Mouse (Mus musculus): ENCODE results near the gene Btbd2.

The Btbd2 gene

DNA sequence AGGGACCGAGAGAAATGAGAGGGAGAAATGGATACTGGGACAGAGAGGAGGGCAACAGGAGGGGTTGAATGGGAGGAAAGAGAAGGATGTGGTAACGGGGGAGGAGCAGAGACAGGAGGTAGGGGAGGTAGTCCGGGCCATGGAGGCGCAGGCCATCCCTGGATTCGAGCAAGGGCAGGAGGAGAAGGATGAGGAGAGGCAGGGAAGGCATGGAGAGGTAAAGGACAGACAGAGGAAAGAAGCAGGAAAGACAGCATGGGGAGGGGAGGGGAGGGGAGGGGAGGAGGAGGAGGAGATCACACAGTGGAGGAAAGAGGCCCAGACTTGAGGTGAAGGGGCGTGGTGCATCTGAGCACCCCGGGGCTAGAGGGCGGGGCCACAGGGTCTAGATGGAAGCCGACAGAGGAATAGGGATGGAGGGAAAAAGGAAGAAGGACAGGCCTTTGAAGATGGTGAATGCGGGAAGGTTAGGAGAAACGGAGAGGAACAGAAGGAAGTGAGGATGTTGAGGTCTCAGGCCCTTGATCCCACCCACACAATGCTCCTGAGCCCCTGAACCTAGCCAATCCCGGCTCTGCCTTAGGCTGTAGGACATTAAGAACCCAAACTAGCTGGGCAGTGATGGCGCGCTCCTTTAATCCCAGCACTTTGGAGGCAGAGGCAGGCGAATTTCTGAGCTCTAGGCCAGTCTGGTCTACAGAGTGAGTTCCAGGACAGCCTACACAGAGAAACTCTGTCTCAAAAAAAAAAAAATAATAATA is at the start of gene Btbd2:
Gene Btbd2 (minus strand): TSS at position 209 of the 761 bp plus-strand sequence.
- DNase-seq (ENCODE audit: inconsistent age in 2 of 2, low spot score in 1 of 2) = no peak

DNA sequence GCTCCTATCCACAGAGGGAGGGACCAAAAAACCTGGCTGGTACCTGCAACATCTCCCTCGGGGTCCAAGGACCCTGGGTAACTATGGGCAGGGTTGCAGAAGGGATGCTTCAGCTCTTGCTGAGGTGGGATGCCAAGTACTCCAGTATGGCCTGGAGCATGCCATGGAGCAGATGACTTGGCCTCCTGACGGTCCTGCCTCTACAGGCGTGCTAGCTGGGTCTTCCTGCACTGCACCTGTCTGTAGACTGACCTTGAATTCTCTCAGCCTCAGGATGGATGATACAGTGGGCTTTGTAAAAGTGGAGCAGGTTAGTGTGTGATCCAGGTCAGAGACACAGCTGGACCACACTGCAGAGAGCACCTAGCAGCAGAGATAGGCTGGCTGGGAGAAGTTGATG is 48.6 kb upstream of the Btbd2 start:
- DNase-seq (ENCODE audit: inconsistent age in 2 of 2, low spot score in 1 of 2) = no peak

DNA sequence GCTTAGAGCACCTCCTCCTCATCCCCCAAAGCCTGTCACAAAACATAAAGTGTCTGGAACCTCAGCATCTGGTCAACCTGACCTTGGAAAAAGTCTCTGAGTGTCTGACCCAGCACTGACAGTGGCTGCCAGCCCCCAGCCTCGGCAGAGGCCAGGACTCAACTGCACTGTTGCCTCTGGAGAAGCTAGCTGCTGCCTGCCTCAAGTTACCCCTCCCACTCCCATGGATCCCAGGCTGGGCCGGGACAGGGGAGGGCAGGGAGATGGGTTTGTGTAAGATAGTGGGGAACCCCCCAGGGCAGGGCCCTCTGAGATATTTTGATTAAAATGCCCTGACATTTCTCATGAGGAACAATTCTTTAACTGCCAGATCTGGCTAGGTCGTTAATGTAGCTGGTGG is 48.2 kb upstream of the Btbd2 start:
- DNase-seq (ENCODE audit: inconsistent age in 2 of 2, low spot score in 1 of 2) = no peak

DNA sequence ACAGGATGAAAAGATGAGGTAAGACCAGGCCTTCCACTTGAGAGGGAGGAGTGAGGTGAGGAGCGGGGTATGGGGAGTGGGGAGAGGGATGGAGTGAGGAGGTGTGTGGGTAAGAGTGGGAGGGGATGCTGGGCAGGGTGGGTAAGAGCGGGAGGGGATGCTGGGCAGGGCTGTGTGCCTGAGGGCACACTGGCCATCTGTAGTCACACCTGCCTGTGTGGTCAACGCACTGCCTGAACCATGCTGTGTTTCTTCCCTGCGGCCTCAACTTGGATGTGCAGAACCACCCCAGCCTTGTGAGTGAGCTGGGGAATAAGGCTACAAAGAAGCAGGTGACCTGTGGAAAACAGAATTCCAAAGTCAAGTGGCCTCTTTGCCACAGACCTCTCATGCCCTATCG is 47.5 kb upstream of the Btbd2 start:
- no peak for DNase-seq (ENCODE audit: inconsistent age in 2 of 2, low spot score in 1 of 2)

DNA sequence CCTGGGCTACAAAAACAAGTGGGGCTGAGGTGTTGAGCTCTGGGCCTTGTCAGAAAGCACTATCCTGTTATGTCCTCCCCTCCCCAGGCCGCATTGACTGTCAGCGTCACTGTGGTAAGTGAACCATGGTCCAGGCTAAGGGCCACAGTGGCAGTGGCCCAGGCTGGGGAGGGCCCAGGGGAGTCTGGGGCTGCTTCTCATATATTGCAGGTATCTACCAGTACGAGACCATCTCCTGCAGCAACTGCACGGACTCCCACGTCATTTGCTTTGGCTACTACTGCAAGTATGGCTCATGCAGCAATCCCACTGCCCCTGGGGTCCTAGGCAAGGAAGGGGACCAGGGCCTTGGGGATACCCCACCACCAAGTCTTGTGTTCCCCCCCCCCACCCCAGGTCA is 46.8 kb upstream of the Btbd2 start:
- no peak for DNase-seq (ENCODE audit: inconsistent age in 2 of 2, low spot score in 1 of 2)

DNA sequence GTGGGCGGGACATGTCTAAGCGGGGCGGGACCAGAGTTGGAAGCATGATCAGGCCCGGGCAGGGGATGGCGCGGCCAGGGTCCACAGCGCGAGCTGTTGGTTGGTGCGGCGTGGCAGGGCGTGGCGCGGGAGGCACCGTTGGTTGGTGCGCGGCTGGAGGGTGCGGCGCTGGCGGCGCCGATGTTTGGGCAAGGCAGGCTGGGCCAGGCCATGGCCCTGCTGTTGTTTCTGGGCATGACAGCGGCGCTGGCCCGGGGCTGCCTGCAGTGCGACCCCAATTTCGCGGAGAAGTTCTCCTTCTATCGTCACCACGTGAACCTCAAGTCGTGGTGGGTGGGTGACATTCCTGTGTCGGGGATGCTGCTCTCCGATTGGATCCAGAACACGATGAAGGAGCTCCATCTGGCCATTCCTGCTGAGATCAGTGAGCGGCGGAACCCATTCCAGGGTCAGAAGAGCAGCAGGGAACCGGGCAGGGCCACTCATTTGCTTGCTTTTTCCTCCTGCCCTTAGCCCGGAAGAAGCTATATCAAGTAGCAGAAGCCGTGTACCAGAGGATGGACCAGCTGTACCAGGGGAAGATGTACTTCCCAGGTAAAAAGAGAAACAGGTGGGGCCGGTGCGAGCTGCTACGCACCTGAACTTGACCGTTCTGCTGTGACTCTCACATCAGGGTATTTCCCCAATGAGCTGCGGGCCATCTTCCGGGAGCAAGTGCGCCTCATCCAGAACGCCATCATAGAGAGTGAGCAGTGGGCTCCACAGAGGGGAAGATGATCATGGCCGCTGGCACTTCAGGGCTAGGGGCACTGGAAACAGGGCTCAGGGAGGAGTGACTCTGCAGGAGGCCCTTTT is 45.9 kb upstream of the Btbd2 start:
- peak; percentile 98 to 99 for DNase-seq (ENCODE audit: inconsistent age in 2 of 2, low spot score in 1 of 2)

DNA sequence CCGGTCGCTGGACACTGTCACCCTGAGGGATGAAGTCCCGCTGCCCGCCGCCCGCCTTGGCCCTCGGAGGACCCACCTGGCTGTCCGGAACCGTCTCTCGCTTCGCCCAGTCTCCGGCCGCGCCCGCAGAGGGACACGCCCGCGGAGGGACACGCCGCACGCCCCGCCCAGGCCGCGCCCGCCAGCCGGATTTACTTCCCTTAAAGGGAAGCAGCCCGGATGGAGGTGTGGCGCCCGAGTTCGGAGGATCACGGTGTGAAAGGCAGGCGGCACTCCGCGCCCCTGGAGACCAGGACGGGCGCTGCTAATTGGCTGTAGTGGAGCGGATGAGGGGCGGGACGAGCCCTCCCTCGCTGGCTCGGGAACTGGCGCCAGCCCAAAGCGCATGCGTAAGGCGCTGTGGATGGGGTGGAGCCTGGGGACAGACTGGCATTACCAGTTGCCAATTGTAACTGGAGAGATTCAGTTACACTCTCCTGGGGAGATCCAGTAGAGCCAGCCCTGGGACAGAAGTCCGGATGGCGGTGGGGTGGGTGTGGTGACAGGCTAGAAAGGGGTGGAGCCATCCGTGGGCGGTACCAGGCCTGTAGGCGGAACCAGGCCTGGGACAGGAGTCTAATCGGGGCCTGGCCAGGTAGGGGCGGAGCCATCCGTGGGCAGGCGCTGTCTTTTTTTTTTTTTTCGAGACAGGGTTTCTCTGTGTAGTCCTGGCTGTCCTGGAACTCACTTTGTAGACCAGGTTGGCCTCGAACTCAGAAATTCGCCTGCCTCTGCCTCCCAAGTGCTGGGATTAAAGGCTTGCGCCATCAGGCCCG is 45.1 kb upstream of the Btbd2 start, which contains the start of the genes Mob3a and Izumo4:
Gene Mob3a (minus strand): TSS at position 257 of the 815 bp plus-strand sequence.
Gene Izumo4 (plus strand): TSS at position 464 of the 815 bp plus-strand sequence.
- peak; percentile 100 for DNase-seq (ENCODE audit: inconsistent age in 2 of 2, low spot score in 1 of 2)

DNA sequence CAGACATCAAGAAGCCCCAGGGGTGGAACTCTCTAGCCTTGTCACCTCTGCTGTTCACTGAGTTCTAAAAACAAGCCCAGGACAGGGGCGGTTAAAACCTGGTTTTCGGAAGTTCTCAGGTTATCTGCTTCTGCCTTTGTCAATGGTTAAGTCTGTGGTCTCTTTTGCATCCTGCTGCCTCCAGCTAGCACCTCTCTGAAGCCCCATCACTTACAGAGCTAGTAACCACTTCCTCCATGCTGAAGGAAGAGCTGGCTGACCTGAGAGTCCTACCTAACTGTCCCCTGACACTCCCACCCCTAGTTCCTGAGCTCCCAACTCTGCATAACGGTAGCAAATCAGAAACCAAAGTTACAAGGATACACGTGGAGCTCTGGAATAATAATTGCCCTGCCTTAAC is 43.9 kb upstream of the Btbd2 start:
- no peak for DNase-seq (ENCODE audit: inconsistent age in 2 of 2, low spot score in 1 of 2)

DNA sequence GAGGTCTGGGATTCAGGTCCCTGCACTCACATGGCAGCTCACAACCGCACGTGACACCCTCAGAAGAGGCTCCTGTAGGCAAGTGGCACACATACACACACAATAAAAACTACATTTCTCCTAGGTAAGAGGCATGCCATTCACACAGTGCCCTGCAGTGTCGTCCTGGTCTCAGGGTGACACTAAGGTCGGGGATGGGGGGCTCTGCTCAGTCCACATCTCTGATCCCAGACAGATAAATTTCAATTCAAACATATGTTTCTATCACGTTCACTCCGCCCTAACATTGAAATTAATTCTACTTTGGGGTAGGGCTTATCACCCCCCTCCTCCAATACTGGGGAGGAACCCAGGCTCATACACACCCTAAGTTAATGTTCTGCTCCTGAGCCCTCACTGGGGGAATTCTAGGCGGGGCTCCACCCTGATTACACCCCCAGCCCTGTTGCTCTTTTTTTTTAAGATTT is 43.2 kb upstream of the Btbd2 start:
- DNase-seq (ENCODE audit: inconsistent age in 2 of 2, low spot score in 1 of 2) = no peak

DNA sequence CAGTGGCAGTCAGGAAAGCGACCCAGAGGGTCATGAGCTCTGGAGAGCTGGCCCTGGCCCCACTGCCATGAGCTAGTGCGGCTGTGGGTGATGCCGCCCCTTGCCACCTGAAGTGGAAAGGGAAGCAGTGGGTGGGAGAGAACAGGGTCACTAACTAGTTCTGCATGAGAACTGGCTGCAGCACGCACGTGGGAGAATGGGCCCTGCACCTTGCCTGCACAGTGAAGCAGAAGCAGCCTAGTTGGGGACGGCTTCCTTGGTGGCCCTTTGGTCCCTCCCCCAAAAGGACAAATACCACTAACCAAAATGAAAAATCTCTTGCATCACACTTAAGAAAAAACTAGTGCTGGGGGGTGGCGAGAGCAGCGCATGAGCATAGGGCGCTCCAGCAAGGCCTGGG is 41.7 kb upstream of the Btbd2 start:
- no peak for DNase-seq (ENCODE audit: inconsistent age in 2 of 2, low spot score in 1 of 2)

DNA sequence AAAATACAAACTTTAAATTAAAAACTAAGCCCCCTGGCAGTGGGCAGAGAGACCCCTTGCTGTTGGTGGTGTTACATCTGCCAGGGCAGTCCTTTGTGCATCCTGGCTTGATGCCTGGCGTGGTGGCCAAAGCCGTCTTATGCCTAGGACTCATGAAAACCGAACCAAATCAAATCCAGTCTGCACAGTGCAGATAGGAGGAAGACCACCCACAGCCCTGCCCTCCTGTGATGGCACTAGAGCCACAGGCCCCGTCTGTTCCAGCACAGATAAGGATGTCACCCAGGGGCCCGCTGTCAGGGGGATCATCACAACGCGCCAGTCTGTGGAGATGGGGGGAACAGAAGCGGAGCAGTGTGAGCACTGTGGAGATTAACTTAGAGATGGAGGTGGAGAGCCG is 40.9 kb upstream of the Btbd2 start:
- DNase-seq (ENCODE audit: inconsistent age in 2 of 2, low spot score in 1 of 2) = no peak

DNA sequence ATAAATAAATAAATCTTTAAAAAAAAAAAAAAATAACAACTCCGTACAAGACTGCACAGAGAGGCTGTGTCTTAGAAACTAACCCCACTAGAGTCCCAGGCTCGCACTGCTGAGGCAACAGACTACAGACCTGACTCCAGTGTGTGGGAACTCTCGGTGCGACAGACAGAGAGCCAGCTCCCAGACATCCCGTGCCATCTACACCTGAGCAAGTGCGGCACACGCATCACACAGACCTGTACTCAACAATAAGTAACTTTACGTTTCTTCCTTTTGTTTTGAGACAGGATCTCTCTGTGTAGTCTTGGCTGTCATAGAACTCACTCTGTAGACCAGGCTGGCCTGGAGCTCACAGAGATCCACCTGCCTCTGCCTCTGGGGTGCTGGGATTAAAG is 40.5 kb upstream of the Btbd2 start:
- no peak for DNase-seq (ENCODE audit: inconsistent age in 2 of 2, low spot score in 1 of 2)

DNA sequence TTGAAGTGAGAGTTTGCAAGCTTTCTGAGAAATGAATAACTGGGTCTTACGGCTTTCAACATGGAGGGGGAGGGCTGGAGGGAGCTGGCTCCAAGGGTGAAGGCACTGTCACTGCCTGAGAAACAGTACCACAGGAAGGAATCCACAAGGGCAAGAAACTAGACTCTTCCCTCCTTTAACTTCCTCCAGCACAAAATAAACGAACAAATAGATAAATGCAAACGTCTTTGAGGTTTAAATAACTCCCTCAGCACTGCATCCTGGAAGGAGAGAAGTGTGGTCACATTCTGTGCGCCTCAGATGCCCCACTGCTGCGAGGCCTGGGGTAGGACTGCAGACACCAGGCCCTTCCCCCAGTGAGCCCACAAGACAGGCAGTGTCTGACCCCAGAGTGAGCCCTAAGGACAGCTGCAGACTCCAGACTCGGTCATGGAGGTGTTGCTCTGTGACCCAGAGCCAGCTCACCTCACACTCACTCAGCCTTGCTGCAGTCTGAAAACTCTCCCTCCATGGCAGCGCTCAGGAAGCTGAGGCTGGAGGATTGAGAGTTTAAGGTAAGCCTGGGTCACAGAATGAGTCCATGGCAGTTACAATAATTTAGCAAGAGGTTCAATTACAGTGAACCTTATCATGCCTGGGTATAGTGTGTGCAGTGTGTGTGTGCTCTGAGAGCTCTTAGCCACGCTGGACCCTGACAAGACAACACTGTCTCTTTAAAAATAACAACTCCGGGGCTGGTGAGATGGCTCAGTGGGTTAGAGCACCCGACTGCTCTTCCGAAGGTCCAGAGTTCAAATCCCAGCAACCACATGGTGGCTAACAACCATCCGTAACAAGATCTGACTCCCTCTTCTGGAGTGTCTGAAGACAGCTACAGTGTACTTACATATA is 39.9 kb upstream of the Btbd2 start:
- DNase-seq (ENCODE audit: inconsistent age in 2 of 2, low spot score in 1 of 2) = no peak

DNA sequence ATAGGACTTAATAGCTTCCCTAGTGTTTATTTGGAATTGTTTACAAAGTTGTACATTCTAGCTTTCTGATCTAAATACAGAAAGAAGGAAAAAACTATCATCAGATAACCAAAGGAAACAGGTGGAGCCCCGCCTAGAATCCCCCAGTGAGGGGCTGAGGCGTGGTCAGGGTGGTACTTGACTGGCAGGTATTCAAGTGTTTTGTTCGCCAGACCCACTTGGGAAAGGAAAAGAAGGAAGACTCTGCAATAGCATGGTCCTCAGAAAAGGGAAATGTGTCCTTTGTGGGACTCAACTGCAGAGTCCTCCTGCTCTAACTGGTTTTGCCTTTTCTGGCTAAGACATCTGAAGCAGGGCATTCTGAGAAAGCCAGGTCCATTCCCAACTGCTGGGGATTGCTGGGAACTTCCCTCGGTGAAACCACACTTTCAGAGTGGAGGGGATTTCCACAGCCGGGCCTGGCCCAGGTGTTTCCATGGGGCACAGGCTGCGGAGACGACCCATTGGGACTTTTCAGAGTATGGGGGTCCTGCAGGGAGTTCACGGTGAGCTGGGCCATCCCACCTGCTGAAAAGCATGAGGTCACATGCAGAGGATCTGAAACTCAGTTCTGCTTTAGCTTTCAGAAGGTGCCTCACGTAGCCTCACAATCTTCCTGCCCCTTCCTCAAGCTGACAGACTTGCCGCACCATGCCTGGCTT is 39.1 kb upstream of the Btbd2 start:
- DNase-seq (ENCODE audit: inconsistent age in 2 of 2, low spot score in 1 of 2) = no peak

DNA sequence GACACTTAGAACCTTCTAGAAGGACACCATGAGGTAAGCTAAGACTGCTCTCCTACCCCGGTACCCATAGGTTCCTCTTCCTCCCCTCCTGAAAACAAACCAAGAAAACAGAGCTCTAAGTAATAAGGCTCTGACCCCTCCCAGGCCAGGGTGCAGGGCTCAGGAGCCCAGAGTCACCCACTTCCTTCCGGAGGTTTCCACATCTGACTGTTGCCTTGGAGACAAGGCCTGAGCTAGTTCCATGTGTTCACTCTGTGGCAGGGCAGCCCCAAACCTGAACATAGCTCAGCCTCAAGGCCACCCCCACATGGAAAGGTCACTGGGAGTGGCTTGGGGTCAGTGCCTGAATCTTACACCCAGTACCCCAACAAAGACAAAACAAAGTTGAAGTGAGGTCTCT is 38.3 kb upstream of the Btbd2 start:
- DNase-seq (ENCODE audit: inconsistent age in 2 of 2, low spot score in 1 of 2) = peak; percentile 75 to 87

DNA sequence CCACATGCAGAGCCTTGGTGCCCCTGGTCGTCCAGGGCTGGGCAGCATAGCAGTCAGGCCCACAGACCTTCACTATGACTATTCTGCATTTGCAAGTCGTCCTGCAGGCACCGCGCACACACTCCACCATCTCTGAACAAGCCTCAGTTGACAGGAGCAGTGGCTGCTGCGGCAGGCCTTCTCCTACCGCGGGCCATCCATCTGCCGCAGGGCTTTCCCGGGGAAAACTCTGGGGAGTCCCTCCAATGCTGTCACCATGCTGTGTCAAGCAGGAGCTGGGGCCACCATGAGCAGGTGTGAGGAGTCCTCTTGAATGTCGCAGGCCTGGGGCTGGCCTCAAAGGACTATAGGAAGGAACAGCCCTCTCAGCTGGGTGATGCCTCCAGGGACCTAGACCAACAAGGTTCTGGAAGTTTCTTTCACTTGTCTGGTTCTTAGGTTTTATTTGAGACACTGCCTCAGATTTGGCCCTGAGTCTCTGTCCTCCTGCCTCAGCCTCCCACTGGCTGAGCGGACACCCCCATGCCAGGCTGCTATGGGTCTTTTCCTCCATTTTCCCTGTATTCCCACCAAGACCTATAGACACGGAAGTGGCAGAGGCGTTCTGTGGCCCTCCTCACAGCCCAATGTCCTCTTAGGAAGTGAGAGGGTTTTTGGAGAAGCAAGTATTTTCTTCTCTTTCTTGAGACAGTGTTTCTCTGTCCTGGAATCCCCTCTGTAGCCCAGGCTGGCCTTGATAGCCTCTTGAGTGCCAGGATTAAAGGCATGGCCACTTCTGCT is 37.5 kb upstream of the Btbd2 start:
- DNase-seq (ENCODE audit: inconsistent age in 2 of 2, low spot score in 1 of 2) = no peak

DNA sequence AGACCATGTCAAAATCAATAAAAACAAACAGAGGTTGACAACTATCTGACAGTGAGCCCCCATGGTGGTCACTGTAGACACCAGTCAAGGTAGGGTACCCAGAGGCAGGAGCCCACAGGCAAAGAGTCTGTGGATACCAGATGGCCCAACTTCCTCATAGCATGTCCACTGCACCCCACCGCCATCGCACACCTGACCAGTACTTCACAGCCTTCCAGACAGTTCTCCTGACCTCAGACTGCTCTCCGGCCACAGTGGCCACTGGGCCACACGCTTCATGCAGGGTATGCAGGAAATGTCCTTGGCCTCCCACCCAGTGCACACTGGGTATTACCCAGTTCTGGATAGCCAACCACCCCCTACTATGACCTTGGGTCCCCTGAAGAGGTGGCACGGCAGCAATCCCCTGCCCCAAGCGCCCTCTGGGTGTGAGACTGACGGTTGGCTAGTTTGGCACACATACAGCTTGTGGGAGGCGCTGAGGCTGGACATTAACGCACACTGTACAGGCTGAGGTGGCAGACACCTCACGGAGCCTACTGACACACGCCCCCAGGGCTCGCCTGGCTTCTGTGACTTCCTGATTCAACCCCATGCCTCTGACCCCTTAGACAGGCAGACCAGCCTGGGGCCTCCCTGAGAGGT is 36.7 kb upstream of the Btbd2 start:
- DNase-seq (ENCODE audit: inconsistent age in 2 of 2, low spot score in 1 of 2) = no peak

Data from adrenal gland, adult (tissue).